Mouse (Mus musculus): ENCODE data around the gene Mief2. TPM values are rescaled to one million over a fixed set of nuclear protein-coding genes. Genes with fewer than 3 reads are reported as not detected.

Gene Mief2
- polyA plus RNA-seq, 1 experiment from 2014 or later = 25.5 TPM

Small RNAs within 50 kb of the gene (microRNA-seq; reads per million reads assigned to microRNA genes)
- gene Mir5100 = not detected

Other genes with a start within 250 kb of the Mief2 start
- 24.2 and 25.9 TPM in 2 replicates for gene Alkbh5, start 192.0 kb upstream of the Mief2 start, polyA plus RNA-seq (2015; fragmentation: Nextera tagmentation; extraction: Ambion mirVana)
- 78.7 and 86.9 TPM in 2 replicates for gene Llgl1, start 28.7 kb upstream of the Mief2 start, polyA plus RNA-seq (2015; fragmentation: Nextera tagmentation; extraction: Ambion mirVana)
- 82.9 and 85.7 TPM in 2 replicates for gene Flii, start 1.1 kb upstream of the Mief2 start, polyA plus RNA-seq (2015; fragmentation: Nextera tagmentation; extraction: Ambion mirVana)
- 11.5 and 12.2 TPM in 2 replicates for gene Top3a, start 49.0 kb downstream of the Mief2 start, polyA plus RNA-seq (2015; fragmentation: Nextera tagmentation; extraction: Ambion mirVana)
- gene Smcr8, start 49.1 kb downstream of the Mief2 start, polyA plus RNA-seq (2015; fragmentation: Nextera tagmentation; extraction: Ambion mirVana) = 7.0 and 7.8 TPM in 2 replicates
- 14.9 and 17.7 TPM in 2 replicates for gene Shmt1, start 83.3 kb downstream of the Mief2 start, polyA plus RNA-seq (2015; fragmentation: Nextera tagmentation; extraction: Ambion mirVana)
- 29.5 and 34.5 TPM in 2 replicates for gene Dhrs7b, start 102.2 kb downstream of the Mief2 start, polyA plus RNA-seq (2015; fragmentation: Nextera tagmentation; extraction: Ambion mirVana)
- gene Tmem11, start 150.9 kb downstream of the Mief2 start, polyA plus RNA-seq (2015; fragmentation: Nextera tagmentation; extraction: Ambion mirVana) = 56.6 and 61.2 TPM in 2 replicates
- 32.5 and 35.0 TPM in 2 replicates for gene Natd1, start 186.4 kb downstream of the Mief2 start, polyA plus RNA-seq (2015; fragmentation: Nextera tagmentation; extraction: Ambion mirVana)
- gene Map2k3, start 203.6 kb downstream of the Mief2 start, polyA plus RNA-seq (2015; fragmentation: Nextera tagmentation; extraction: Ambion mirVana) = 33.6 and 38.1 TPM in 2 replicates